Mouse (Mus musculus) olfactory bulb, adult 2 months (tissue): ENCODE results near the gene Tbc1d9. TPM values are rescaled to one million over a fixed set of nuclear protein-coding genes. Genes with fewer than 3 reads are reported as not detected.

Source experiments
- H3K27ac ChIP-seq: fragments of 200-500 bp; 2 replicates; pipeline ENCODE4 v1.5.1; 2012; ENCODE audit warnings: low read depth, low read length; ENCODE audit not compliant: insufficient read depth
- H3K4me1 ChIP-seq: fragments of 200-500 bp; 2 replicates; pipeline ENCODE4 v1.6.1; 2012; ENCODE audit warnings: low read length; ENCODE audit not compliant: control insufficient read depth, insufficient read depth
- H3K4me3 ChIP-seq: fragments of 200-500 bp; 2 replicates; pipeline ENCODE4 v1.5.1; 2012; ENCODE audit warnings: mild to moderate bottlenecking, low read depth, low read length, moderate library complexity; ENCODE audit not compliant: insufficient read depth
- CTCF ChIP-seq: fragments of 200-500 bp; IDR thresholded peaks from 2 replicates; pipeline ENCODE4 v1.5.1; 2012; ENCODE audit warnings: low read depth, mild to moderate bottlenecking, low read length, moderate library complexity; ENCODE audit not compliant: insufficient read depth
- POLR2A ChIP-seq: fragments of 200-500 bp; IDR thresholded peaks from 2 replicates; pipeline ENCODE4 v1.6.1; 2012; ENCODE audit warnings: mild to moderate bottlenecking, low read depth, low read length, moderate library complexity; ENCODE audit not compliant: insufficient read depth
- WGBS: fragments of 180-500 bp; shearing (Covaris S2); methylation state at CpG from one replicate; pipeline ENCODE4 v1.1.7; 2018; 5-methylcytosine and 5-hydroxymethylcytosine counted together
- polyA plus RNA-seq: library from polyadenylated mRNA; stranded (reverse); fragments of >200 nt; gene quantifications from 2 replicates; pipeline ENCODE4 v1.2.4, GENCODE M21; 2012; ENCODE audit warnings: low replicate concordance; ENCODE audit not compliant: missing spikeins, insufficient read depth, insufficient read length

Tbc1d9 gene
- polyA plus RNA-seq, 1 experiment = 56.9 TPM

- Histone ChIP-seq H3K4me3 (no peak overlapping the region), H3K27ac (no peak overlapping the region), H3K4me1 (no peaks in the 10 kb centered on the region)
- TF ChIP-seq POLR2A = no peak
- 86% methylated on average over 2 of the region's 2 CpGs for WGBS
Measured at GRCm38 (mm10) chr8:83315691-83316090, 150.5 kb downstream of the Tbc1d9 start.

DNA sequence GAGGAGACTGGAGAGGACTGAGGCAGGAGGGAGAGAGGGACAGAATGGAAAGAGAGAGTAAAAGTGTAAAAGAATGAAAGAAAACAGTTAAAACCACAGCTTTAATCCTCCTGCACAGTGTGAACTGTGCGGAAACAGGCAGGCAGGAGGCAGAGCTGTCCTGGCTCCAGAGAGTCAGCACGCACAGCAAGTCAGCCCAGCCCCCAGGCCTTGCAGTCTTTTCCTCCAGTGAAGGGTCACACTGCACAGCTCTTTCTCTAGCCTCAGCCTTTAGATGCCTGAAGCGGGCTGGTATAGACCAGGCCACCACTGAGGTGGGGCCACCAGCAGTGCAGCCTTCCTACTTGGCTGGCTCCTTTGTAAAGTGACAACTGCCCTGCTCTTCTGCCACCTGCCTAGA lies 155.4 kb downstream of the Tbc1d9 start:
- H3K4me3 ChIP-seq = no peak overlapping the region
- TF ChIP-seq CTCF = no peak
- no peak for TF ChIP-seq POLR2A
- WGBS = 64% methylated on average over 3 of the region's 3 CpGs
- no peak overlapping the region for H3K27ac ChIP-seq
- H3K4me1 ChIP-seq = no peaks in the 10 kb centered on the region

GRCm38 (mm10) chr8:83322374-83322773 lies 157.2 kb downstream of the Tbc1d9 start:
- WGBS = 94% methylated on average over 6 of the region's 6 CpGs
- TF ChIP-seq CTCF (no peak), POLR2A (no peak)
- no peaks in the 10 kb centered on the region for H3K4me1 ChIP-seq
- no peak overlapping the region for H3K27ac ChIP-seq
- no peak overlapping the region for H3K4me3 ChIP-seq

Other genes with a start within 250 kb of the Tbc1d9 start
- gene Gm10645, start 818 bp downstream of the Tbc1d9 start, polyA plus RNA-seq = not detected in 2 replicates
- gene Ucp1, start 125.0 kb downstream of the Tbc1d9 start, polyA plus RNA-seq = not detected in 2 replicates
- gene Elmod2, start 167.1 kb downstream of the Tbc1d9 start, polyA plus RNA-seq = not detected in 2 replicates
- gene Mgat4d, start 183.1 kb downstream of the Tbc1d9 start, polyA plus RNA-seq = not detected in 2 replicates
- gene Clgn, start 224.5 kb downstream of the Tbc1d9 start, polyA plus RNA-seq = not detected in 2 replicates